Mouse (Mus musculus): ENCODE measurements around the gene Tcl1b4. TPM values are rescaled to one million over a fixed set of nuclear protein-coding genes. Genes with fewer than 3 reads are reported as not detected.
A peak's percentile ranks its signal among the peaks of the same experiment; 100 is the strongest.

Tcl1b4 gene
- total RNA-seq, 1 experiment from 2014 or later: not detected

- DNase-seq: peak; percentile 41
These were observed 47.0 kb downstream of the Tcl1b4 start for GRCm38 (mm10) chr12:105248763-105249233.

GRCm38 (mm10) chr12:105253796-105254195 lies 52.0 kb downstream of the Tcl1b4 start:
- DNase-seq: no peak

Other genes with a start within 250 kb of the Tcl1b4 start
- gene Syne3, start 192.1 kb upstream of the Tcl1b4 start, total RNA-seq (2021): 8.4 and 10.2 TPM in 2 replicates
- 172 and 183 TPM in 2 replicates for gene Glrx5, start 169.3 kb upstream of the Tcl1b4 start, total RNA-seq (2021)
- gene Tcl1b2, start 55.9 kb upstream of the Tcl1b4 start, total RNA-seq (2021): not detected in 2 replicates
- gene Tcl1b1, start 42.3 kb upstream of the Tcl1b4 start, total RNA-seq (2021): not detected in 2 replicates
- not detected in 2 replicates for gene Tcl1b5, start 25.6 kb upstream of the Tcl1b4 start, total RNA-seq (2021)
- not detected in 2 replicates for gene Tcl1b3, start 10.9 kb upstream of the Tcl1b4 start, total RNA-seq (2021)
- not detected in 2 replicates for gene Tcl1, start 20.8 kb downstream of the Tcl1b4 start, total RNA-seq (2021)
- 0.37 and 0.56 TPM in 2 replicates for gene Tunar, start 131.9 kb downstream of the Tcl1b4 start, total RNA-seq (2021)

Data from adrenal gland, postnatal 14 days (tissue).